Mouse (Mus musculus) brain, embryonic 14.5 days (tissue): ENCODE data around the gene Rdh16f2. TPM values are rescaled to one million over a fixed set of nuclear protein-coding genes. Genes with fewer than 3 reads are reported as not detected.
A peak's percentile ranks its signal among the peaks of the same experiment; 100 is the strongest.
"Not testable (repeated sequence)": the region's sequence is repeated elsewhere in the genome, so short reads cannot be mapped to it uniquely, and the experiment has no call there.

Experiments
- DNase-seq: peaks from one replicate; pipeline ENCODE4 v3.0.0-alpha.2; 2011; ENCODE audit warnings: low read depth
- CTCF ChIP-seq: fragments of 200-500 bp; IDR thresholded peaks from 2 replicates; pipeline ENCODE4 v1.5.1; 2012; ENCODE audit warnings: inconsistent platforms, mild to moderate bottlenecking, moderate library complexity, borderline replicate concordance; ENCODE audit not compliant: insufficient read depth, insufficient read length; ENCODE audit errors: extremely low read depth
- POLR2A ChIP-seq: fragments of 200-500 bp; IDR thresholded peaks from 2 replicates; pipeline ENCODE4 v1.6.1; 2012; ENCODE audit warnings: mild to moderate bottlenecking, inconsistent platforms, borderline replicate concordance; ENCODE audit not compliant: poor library complexity, insufficient read depth, insufficient read length, severe bottlenecking; ENCODE audit errors: extremely low read depth
- polyA plus RNA-seq: library from polyadenylated mRNA; depleted of rRNA; stranded (reverse); fragments of >200 nt; gene quantifications from 2 replicates; pipeline ENCODE4 v1.2.3, GENCODE M21; 2012; rRNA removed

Rdh16f2 gene
- not detected in 2 replicates for polyA plus RNA-seq

- no peak for DNase-seq
- TF ChIP-seq POLR2A: no peak
- TF ChIP-seq CTCF: no peak
Measured at GRCm38 (mm10) chr10:127866232-127866631, at the start of gene Rdh16f2. TSS of gene Rdh16f2 (plus strand) at chr10:127866474.

- not testable (repeated sequence) for DNase-seq
Measured at GRCm38 (mm10) chr10:127817268-127817910, 48.9 kb upstream of the Rdh16f2 start.

GRCm38 (mm10) chr10:127821806-127822205 is 44.5 kb upstream of the Rdh16f2 start:
- not testable (repeated sequence) for DNase-seq

GRCm38 (mm10) chr10:127825386-127825785 is 40.9 kb upstream of the Rdh16f2 start:
- DNase-seq: peak; percentile 30
- TF ChIP-seq CTCF (peak; percentile 23; the same call in 1 of the 2 replicates), POLR2A (no peak)

- TF ChIP-seq CTCF (no peak), POLR2A (no peak)
- DNase-seq: peak; percentile 47
Measured at GRCm38 (mm10) chr10:127829121-127829520, 37.2 kb upstream of the Rdh16f2 start.

- DNase-seq: not testable (repeated sequence)
Measured at GRCm38 (mm10) chr10:127834186-127834585, 32.1 kb upstream of the Rdh16f2 start.

- no peak for DNase-seq
Measured at GRCm38 (mm10) chr10:127835292-127835691, 31.0 kb upstream of the Rdh16f2 start.

GRCm38 (mm10) chr10:127837793-127838192 is 28.5 kb upstream of the Rdh16f2 start:
- DNase-seq: not testable (repeated sequence)

More at GRCm38 (mm10) chr10:127835292-127835691, 31.0 kb upstream of the Rdh16f2 start:
- TF ChIP-seq CTCF: no peak
- no peak for TF ChIP-seq POLR2A

GRCm38 (mm10) chr10:127838539-127838938 is 27.7 kb upstream of the Rdh16f2 start:
- no peak for TF ChIP-seq POLR2A
- no peak for TF ChIP-seq CTCF
- no peak for DNase-seq

GRCm38 (mm10) chr10:127840776-127841175 is 25.5 kb upstream of the Rdh16f2 start:
- no peak for DNase-seq
- TF ChIP-seq POLR2A (no peak), CTCF (no peak)

GRCm38 (mm10) chr10:127845945-127846344 is 20.3 kb upstream of the Rdh16f2 start:
- DNase-seq: not testable (repeated sequence)

- no peak for TF ChIP-seq POLR2A
- TF ChIP-seq CTCF: no peak
- DNase-seq: no peak
Measured at GRCm38 (mm10) chr10:127848089-127848488, 18.2 kb upstream of the Rdh16f2 start.

- no peak for TF ChIP-seq POLR2A
- no peak for TF ChIP-seq CTCF
- DNase-seq: no peak
Measured at GRCm38 (mm10) chr10:127849628-127850027, 16.6 kb upstream of the Rdh16f2 start, which contains the start of gene Rdh19. TSS of gene Rdh19 (plus strand) at chr10:127849928.

GRCm38 (mm10) chr10:127856376-127856775 is 9.9 kb upstream of the Rdh16f2 start:
- TF ChIP-seq POLR2A (no peak), CTCF (no peak)
- DNase-seq: no peak

- DNase-seq: no peak
- TF ChIP-seq CTCF (no peak), POLR2A (no peak)
Measured at GRCm38 (mm10) chr10:127864931-127865330, 1.3 kb upstream of the Rdh16f2 start.
